Mouse (Mus musculus) heart, adult 18-20 months (tissue): ENCODE measurements around the gene Pomt1. TPM values are rescaled to one million over a fixed set of nuclear protein-coding genes. Genes with fewer than 3 reads are reported as not detected.

Experiments
- DNase-seq, 2 experiments: peaks; one replicate each; pipeline ENCODE4 v3.0.0; 2021 to 2022; ENCODE audit warnings: mixed read lengths in 1 of 2
- total RNA-seq, 2 experiments: library from RNA; stranded (reverse); gene quantifications; 2 replicates each; pipeline ENCODE4 v1.2.3; 2021

Pomt1 gene
- total RNA-seq, 2 experiments from 2014 or later = 13.7 to 17.8 TPM

- DNase-seq = no peak
Measured at GRCm38 (mm10) chr2:32220969-32221368, 15.4 kb upstream of the Pomt1 start.

- no peak for DNase-seq
Measured at GRCm38 (mm10) chr2:32221577-32221976, 14.8 kb upstream of the Pomt1 start.

GRCm38 (mm10) chr2:32222057-32222456 lies 14.3 kb upstream of the Pomt1 start:
- DNase-seq = no peak

GRCm38 (mm10) chr2:32235433-32235832 lies 957 bp upstream of the Pomt1 start:
- no peak for DNase-seq

GRCm38 (mm10) chr2:32236760-32237487 lies 534 bp downstream of the Pomt1 start:
- DNase-seq = peak; percentile 61 to 71

GRCm38 (mm10) chr2:32237571-32237970 lies 1.2 kb downstream of the Pomt1 start:
- no peak for DNase-seq

- no peak for DNase-seq
Measured at GRCm38 (mm10) chr2:32238708-32239435, 2.5 kb downstream of the Pomt1 start.

GRCm38 (mm10) chr2:32240591-32240990 lies 4.2 kb downstream of the Pomt1 start:
- DNase-seq = no peak

- no peak for DNase-seq
Measured at GRCm38 (mm10) chr2:32242986-32243385, 6.6 kb downstream of the Pomt1 start.

- DNase-seq = no peak
Measured at GRCm38 (mm10) chr2:32246741-32247140, 10.4 kb downstream of the Pomt1 start.

- DNase-seq = peak; percentile 48 to 59
Measured at GRCm38 (mm10) chr2:32248377-32249361, 12.3 kb downstream of the Pomt1 start.

- DNase-seq = peak in 1 of 2 experiments; percentile 45
Measured at GRCm38 (mm10) chr2:32251791-32252527, 15.6 kb downstream of the Pomt1 start.

- DNase-seq = no peak
Measured at GRCm38 (mm10) chr2:32252658-32253057, 16.3 kb downstream of the Pomt1 start.

- no peak for DNase-seq
Measured at GRCm38 (mm10) chr2:32253352-32253751, 17.0 kb downstream of the Pomt1 start.

GRCm38 (mm10) chr2:32254563-32254962 lies 18.2 kb downstream of the Pomt1 start:
- DNase-seq = no peak

GRCm38 (mm10) chr2:32256273-32256672 lies 19.9 kb downstream of the Pomt1 start:
- DNase-seq = no peak

- DNase-seq = no peak
Measured at GRCm38 (mm10) chr2:32258887-32259533, 22.6 kb downstream of the Pomt1 start.

GRCm38 (mm10) chr2:32259657-32260417 lies 23.4 kb downstream of the Pomt1 start, which contains the start of gene Uck1:
Gene Uck1 (minus strand): TSS chr2:32260159.
- DNase-seq = peak; percentile 90 to 94

- DNase-seq = peak; percentile 24 to 69
Measured at GRCm38 (mm10) chr2:32260635-32261034, 24.2 kb downstream of the Pomt1 start.

GRCm38 (mm10) chr2:32275823-32276222 lies 39.4 kb downstream of the Pomt1 start:
- no peak for DNase-seq
